Mouse (Mus musculus) ES-Bruce4 (cell line): ENCODE measurements around the gene Ttll5. TPM values are rescaled to one million over a fixed set of nuclear protein-coding genes. Genes with fewer than 3 reads are reported as not detected.

Experiments used
- H3K27ac ChIP-seq: 2 replicates; pipeline ENCODE4 v1.5.1; 2012; ENCODE audit warnings: low read length, inconsistent platforms; ENCODE audit not compliant: insufficient read depth
- H3K27me3 ChIP-seq: 2 replicates; pipeline ENCODE4 v1.6.1; 2012; ENCODE audit warnings: mild to moderate bottlenecking, low read length, inconsistent platforms; ENCODE audit not compliant: control insufficient read depth, poor library complexity, insufficient read depth, severe bottlenecking
- H3K36me3 ChIP-seq: 2 replicates; pipeline ENCODE4 v1.6.1; 2012; ENCODE audit warnings: inconsistent platforms, mild to moderate bottlenecking, low read length, moderate library complexity; ENCODE audit not compliant: control insufficient read depth, poor library complexity, insufficient read depth, severe bottlenecking
- H3K4me1 ChIP-seq: one replicate; pipeline ENCODE4 v1.8.1; 2011; ENCODE audit warnings: low read length; ENCODE audit not compliant: control insufficient read depth, insufficient read depth
- H3K4me3 ChIP-seq: 2 replicates; pipeline ENCODE4 v1.5.1; 2011; ENCODE audit warnings: low read depth, mild to moderate bottlenecking, low read length
- H3K9ac ChIP-seq: 2 replicates; pipeline ENCODE4 v1.6.1; 2012; ENCODE audit warnings: low read depth, mild to moderate bottlenecking, inconsistent platforms; ENCODE audit not compliant: poor library complexity, severe bottlenecking
- H3K9me3 ChIP-seq: replicated peaks from 2 replicates; pipeline ENCODE4 v1.6.1; 2012; ENCODE audit warnings: mild to moderate bottlenecking, low read length, inconsistent platforms; ENCODE audit not compliant: control insufficient read depth, poor library complexity, insufficient read depth, severe bottlenecking
- CTCF ChIP-seq: IDR thresholded peaks from one replicate; pipeline ENCODE4 v1.8.1; 2011; ENCODE audit warnings: low read depth, low read length
- EP300 ChIP-seq: IDR thresholded peaks from 2 replicates; pipeline ENCODE4 v1.6.1; 2011; ENCODE audit warnings: low read depth, low read length; ENCODE audit not compliant: insufficient read depth
- POLR2A ChIP-seq: IDR thresholded peaks from one replicate; pipeline ENCODE4 v1.8.1; 2011; ENCODE audit warnings: low read length; ENCODE audit not compliant: insufficient read depth
- polyA plus RNA-seq: library from polyadenylated mRNA; stranded (reverse); fragments of >200 nt; gene quantifications from 2 replicates; pipeline ENCODE4 v1.2.4, GENCODE M21; 2011; ENCODE audit warnings: low read depth; ENCODE audit not compliant: missing spikeins, insufficient read depth, insufficient read length

Gene Ttll5
- polyA plus RNA-seq, 1 experiment, result 19.4 TPM

GRCm38 (mm10) chr12:85964436-85964835 is 140.0 kb downstream of the Ttll5 start:
- no peaks in the 10 kb centered on the region for H3K27me3 ChIP-seq
- H3K9me3 ChIP-seq, result no peaks in the 10 kb centered on the region
- no peak overlapping the region for H3K27ac ChIP-seq
- no peaks in the 10 kb centered on the region for H3K36me3 ChIP-seq
- H3K4me1 ChIP-seq, result no peaks in the 10 kb centered on the region
- no peak for TF ChIP-seq EP300
- TF ChIP-seq CTCF, result no peak
- TF ChIP-seq POLR2A, result no peak
- no peak overlapping the region for H3K4me3 ChIP-seq
- H3K9ac ChIP-seq, result no peak overlapping the region

DNA sequence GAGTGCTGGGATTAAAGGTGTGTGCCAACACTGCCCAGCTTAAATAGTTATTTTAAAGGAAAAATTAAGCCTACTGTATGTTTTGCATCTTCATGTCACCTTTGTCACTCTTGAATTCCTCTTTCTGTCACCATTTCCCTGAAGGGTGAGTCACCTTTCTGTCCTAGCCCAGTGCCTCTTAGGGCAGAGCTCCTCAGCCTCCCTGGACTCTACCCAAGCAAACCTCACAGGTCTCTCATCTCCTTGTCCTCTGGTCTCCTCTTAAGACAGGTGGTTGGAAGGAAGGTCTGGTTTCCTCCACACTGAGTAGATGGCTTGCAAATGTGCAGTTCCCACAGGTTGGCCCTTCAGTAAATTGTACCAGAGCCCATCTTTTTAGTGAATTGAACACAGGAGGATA is 143.4 kb downstream of the Ttll5 start:
- Histone ChIP-seq H3K9ac (no peak overlapping the region), H3K27me3 (no peaks in the 10 kb centered on the region), H3K27ac (no peak overlapping the region), H3K36me3 (no peaks in the 10 kb centered on the region), H3K9me3 (no peaks in the 10 kb centered on the region), H3K4me3 (no peak overlapping the region), H3K4me1 (peaks cover 6% of the 10 kb centered on the region)
- TF ChIP-seq POLR2A (no peak), CTCF (no peak), EP300 (no peak)

GRCm38 (mm10) chr12:85968409-85968808 is 143.9 kb downstream of the Ttll5 start:
- Histone ChIP-seq H3K36me3 (no peaks in the 10 kb centered on the region), H3K4me3 (no peak overlapping the region), H3K27ac (no peak overlapping the region), H3K27me3 (no peaks in the 10 kb centered on the region), H3K4me1 (peaks cover 6% of the 10 kb centered on the region), H3K9ac (no peak overlapping the region), H3K9me3 (no peaks in the 10 kb centered on the region)
- no peak for TF ChIP-seq POLR2A
- TF ChIP-seq EP300, result no peak
- no peak for TF ChIP-seq CTCF

DNA sequence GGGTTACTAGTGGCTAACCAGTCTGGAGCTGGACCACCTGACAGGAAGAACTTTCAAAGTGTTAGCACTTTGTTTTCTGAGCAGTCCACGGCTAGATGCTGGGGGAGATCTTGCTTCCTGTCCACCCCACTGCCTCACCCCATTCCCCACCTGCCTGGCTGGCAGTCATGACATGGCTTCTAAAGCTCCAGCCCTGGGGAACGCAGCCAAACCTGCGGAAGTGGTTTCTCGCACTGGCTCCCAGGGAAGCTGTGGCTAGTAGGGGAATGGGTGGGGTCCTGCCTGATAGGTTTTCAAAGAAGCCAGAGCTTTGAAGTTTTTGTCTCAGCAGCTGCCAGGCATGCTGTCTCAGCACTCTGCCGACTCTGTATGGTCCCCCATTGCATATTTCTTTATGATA is 145.1 kb downstream of the Ttll5 start:
- no peak overlapping the region for H3K4me3 ChIP-seq
- no peak overlapping the region for H3K9ac ChIP-seq
- H3K27ac ChIP-seq, result no peak overlapping the region
- no peak for TF ChIP-seq POLR2A
- TF ChIP-seq EP300, result no peak
- TF ChIP-seq CTCF, result no peak
- H3K4me1 ChIP-seq, result peaks cover 6% of the 10 kb centered on the region
- H3K36me3 ChIP-seq, result no peaks in the 10 kb centered on the region
- no peaks in the 10 kb centered on the region for H3K9me3 ChIP-seq
- no peaks in the 10 kb centered on the region for H3K27me3 ChIP-seq

DNA sequence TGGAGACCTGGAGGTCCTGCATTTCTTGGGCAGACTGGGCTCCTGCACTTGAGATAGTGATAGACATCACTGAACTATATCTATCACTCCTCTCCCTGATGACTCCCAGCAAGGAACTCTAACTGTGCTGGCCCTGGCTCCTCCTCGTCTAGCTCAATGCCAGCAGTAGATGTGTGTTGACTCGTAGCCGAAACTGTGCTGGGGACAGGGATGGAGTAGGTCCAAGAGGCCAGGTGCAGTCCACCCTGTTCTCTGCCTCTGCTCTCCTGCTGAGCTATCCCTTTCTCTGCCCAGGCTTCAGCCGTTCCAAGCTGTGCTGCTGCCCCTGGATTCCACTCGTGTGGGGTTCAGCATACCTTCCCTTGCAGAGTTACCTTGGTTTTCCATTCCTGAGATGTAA is 145.7 kb downstream of the Ttll5 start:
- TF ChIP-seq POLR2A (no peak), CTCF (no peak), EP300 (no peak)
- no peak overlapping the region for H3K27ac ChIP-seq
- no peak overlapping the region for H3K4me3 ChIP-seq

GRCm38 (mm10) chr12:85970803-85971202 is 146.3 kb downstream of the Ttll5 start:
- Histone ChIP-seq H3K27ac (no peak overlapping the region), H3K9me3 (no peaks in the 10 kb centered on the region), H3K36me3 (no peaks in the 10 kb centered on the region), H3K9ac (no peak overlapping the region), H3K27me3 (no peaks in the 10 kb centered on the region), H3K4me1 (peaks cover 6% of the 10 kb centered on the region), H3K4me3 (no peak overlapping the region)
- no peak for TF ChIP-seq POLR2A
- TF ChIP-seq CTCF, result no peak
- TF ChIP-seq EP300, result no peak

More for the DNA sequence above, 145.7 kb downstream of the Ttll5 start:
- Histone ChIP-seq H3K36me3 (no peaks in the 10 kb centered on the region), H3K9me3 (no peaks in the 10 kb centered on the region), H3K9ac (no peak overlapping the region), H3K27me3 (no peaks in the 10 kb centered on the region), H3K4me1 (peaks cover 6% of the 10 kb centered on the region)
